Mouse (Mus musculus): Measurements from ENCODE around the gene Spsb1. TPM values are rescaled to one million over a fixed set of nuclear protein-coding genes. Genes with fewer than 3 reads are reported as not detected.

Gene Spsb1
- polyA plus RNA-seq, 1 experiment = not detected

DNA sequence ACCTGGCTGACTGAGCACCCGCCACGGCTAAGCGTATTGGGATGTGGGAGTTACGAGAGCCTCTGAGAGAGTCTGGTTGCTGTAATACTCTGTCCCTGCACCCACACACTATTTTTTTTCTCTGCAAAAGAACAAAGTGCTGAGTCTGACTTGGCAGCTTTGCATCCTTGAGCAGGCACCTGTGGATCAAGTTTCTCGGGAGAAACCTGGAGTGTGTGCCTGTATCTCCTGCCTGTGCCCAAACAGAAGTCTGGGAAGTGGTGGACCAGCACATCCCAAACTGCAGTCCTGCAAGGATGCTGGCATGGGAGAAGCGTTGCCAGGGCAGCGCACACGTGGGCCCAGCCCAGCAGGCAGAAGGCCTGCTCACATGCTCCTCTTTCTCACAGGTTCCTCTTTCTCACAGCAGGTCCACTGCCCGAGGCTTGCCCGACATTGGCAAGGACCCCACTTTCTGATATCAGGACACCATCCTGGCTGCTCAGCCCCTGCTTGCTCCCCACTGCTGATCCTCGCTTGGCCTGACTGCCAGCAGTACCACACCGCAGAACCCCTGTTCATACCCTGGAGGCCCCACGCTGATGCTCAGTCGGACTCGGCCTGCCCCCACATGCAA, 36.3 kb downstream of the Spsb1 start:
- TF ChIP-seq CTCF (IDR thresholded peaks at IDR 0.05; ENCODE audit: insufficient read depth, low read depth, low read length) = no peak
- no peak for TF ChIP-seq POLR2A (IDR thresholded peaks at IDR 0.05; ENCODE audit: insufficient read depth, low read depth, low read length)
- H3K27ac ChIP-seq (ENCODE audit: insufficient read depth, low read depth, low read length) = no peak overlapping the region
- peaks cover 52% of the 10 kb centered on the region for H3K4me1 ChIP-seq (ENCODE audit: control insufficient read depth, insufficient read depth, low read length)
- 70% methylated on average over 15 of the region's 15 CpGs for WGBS
- no peak overlapping the region for H3K4me3 ChIP-seq (ENCODE audit: insufficient read depth, low read depth, low read length)

DNA sequence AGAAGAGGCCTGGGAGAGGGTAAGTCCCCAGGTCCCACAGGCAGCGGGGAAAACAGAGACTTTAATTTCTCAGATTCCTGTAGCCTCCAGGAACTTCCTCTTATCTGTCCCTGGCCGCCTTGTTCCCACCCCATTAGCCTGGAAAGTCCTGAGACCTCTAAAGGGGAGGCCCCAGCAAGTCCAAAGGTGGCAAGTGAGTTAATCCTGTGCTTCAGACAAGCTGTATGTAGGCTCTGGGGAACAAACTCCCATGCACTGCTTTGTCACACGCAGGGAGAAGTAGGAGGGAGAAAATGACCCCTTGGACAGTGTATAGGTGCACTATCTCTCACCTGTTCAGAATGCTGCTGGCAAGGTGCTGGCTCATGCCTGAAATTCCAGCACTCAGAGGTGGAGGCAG, 38.0 kb downstream of the Spsb1 start:
- no peak for TF ChIP-seq CTCF (IDR thresholded peaks at IDR 0.05; ENCODE audit: insufficient read depth, low read depth, low read length)
- no peak for TF ChIP-seq POLR2A (IDR thresholded peaks at IDR 0.05; ENCODE audit: insufficient read depth, low read depth, low read length)
- H3K27ac ChIP-seq (ENCODE audit: insufficient read depth, low read depth, low read length) = no peak overlapping the region
- WGBS = 85% methylated on average over 3 of the region's 3 CpGs
- H3K4me1 ChIP-seq (ENCODE audit: control insufficient read depth, insufficient read depth, low read length) = peaks cover 45% of the 10 kb centered on the region
- no peak overlapping the region for H3K4me3 ChIP-seq (ENCODE audit: insufficient read depth, low read depth, low read length)

DNA sequence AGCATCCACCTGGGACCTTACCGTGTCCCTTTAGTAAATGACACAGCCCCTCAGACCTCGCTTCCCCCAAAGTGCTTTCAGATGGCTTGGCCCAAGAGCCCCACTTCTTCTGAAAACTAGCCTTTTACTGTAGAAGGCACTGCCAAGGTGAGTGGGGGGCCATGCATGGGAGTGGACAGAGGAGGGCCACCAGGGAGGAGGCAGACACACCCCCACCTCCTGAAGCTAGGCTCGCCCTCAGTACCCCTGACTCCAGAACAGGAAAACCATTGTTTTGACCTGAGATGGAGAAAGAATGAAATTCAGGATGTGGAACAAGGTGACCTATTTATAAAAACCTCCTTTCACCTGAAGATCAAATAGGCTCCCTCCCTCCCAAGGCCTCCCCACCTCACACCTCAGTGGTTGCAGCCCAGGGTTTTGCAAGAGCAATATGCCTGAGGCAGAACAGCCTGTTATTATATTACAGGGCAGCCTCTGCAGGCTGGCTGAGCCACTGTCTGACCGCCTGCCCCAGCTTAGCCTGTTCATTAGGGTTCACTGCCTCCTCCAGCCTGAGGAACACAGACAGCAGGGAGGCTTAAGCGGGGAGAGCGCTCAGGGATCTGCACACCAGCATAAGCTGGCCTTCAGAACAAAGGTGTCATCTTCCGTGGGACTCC, 41.0 kb downstream of the Spsb1 start:
- H3K27ac ChIP-seq (ENCODE audit: insufficient read depth, low read depth, low read length) = no peak overlapping the region
- TF ChIP-seq POLR2A (IDR thresholded peaks at IDR 0.05; ENCODE audit: insufficient read depth, low read depth, low read length) (no peak), CTCF (IDR thresholded peaks at IDR 0.05; ENCODE audit: insufficient read depth, low read depth, low read length) (no peak)
- H3K4me1 ChIP-seq (ENCODE audit: control insufficient read depth, insufficient read depth, low read length) = peaks cover 46% of the 10 kb centered on the region
- no peak overlapping the region for H3K4me3 ChIP-seq (ENCODE audit: insufficient read depth, low read depth, low read length)
- 91% methylated on average over 7 of the region's 7 CpGs for WGBS

DNA sequence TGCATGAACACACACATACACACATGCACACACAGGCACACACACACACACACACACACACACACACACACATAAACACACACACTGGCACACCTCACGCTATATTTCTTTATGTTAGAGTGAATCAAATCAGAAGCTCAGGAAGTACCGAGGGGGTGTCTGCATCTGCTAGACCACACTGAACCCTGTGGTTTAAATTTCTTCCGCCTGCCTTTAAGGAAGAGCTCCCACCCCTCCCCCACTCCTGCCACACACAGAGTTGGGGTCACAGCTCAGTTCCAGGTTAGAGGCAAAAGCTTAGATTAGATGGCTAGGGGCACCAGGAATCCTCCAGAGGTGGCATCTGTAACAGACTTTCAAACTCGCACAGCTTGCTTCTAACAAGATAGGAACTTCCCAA, 42.4 kb downstream of the Spsb1 start:
- Histone ChIP-seq H3K4me1 (ENCODE audit: control insufficient read depth, insufficient read depth, low read length) (peaks cover 37% of the 10 kb centered on the region), H3K4me3 (ENCODE audit: insufficient read depth, low read depth, low read length) (no peak overlapping the region), H3K27ac (ENCODE audit: insufficient read depth, low read depth, low read length) (no peak overlapping the region)
- WGBS = 76% methylated on average over 4 of the region's 4 CpGs
- TF ChIP-seq POLR2A (IDR thresholded peaks at IDR 0.05; ENCODE audit: insufficient read depth, low read depth, low read length) (no peak), CTCF (IDR thresholded peaks at IDR 0.05; ENCODE audit: insufficient read depth, low read depth, low read length) (no peak)

DNA sequence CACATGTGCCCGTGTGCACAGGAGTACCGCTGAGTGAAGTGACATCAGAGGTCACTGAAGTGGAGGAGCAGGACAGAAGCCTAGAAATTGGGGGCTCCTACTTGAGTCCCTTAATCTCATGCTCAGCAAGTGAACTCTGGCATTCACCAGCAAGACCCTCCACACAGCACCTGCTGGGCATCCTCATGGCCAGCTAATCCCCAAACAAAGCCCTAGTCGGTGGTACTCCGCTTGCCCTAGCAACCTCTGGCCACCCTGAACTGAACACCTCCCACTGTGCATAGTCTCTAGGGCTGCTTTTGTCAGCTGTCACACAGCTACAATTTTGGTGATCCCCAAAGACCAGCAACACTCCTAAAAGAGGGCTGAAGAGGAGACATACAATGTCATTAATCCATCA, 44.3 kb downstream of the Spsb1 start:
- 72% methylated on average over 4 of the region's 4 CpGs for WGBS
- Histone ChIP-seq H3K4me1 (ENCODE audit: control insufficient read depth, insufficient read depth, low read length) (peaks cover 37% of the 10 kb centered on the region), H3K27ac (ENCODE audit: insufficient read depth, low read depth, low read length) (no peak overlapping the region), H3K4me3 (ENCODE audit: insufficient read depth, low read depth, low read length) (no peak overlapping the region)
- TF ChIP-seq POLR2A (IDR thresholded peaks at IDR 0.05; ENCODE audit: insufficient read depth, low read depth, low read length) (no peak), CTCF (IDR thresholded peaks at IDR 0.05; ENCODE audit: insufficient read depth, low read depth, low read length) (no peak)

DNA sequence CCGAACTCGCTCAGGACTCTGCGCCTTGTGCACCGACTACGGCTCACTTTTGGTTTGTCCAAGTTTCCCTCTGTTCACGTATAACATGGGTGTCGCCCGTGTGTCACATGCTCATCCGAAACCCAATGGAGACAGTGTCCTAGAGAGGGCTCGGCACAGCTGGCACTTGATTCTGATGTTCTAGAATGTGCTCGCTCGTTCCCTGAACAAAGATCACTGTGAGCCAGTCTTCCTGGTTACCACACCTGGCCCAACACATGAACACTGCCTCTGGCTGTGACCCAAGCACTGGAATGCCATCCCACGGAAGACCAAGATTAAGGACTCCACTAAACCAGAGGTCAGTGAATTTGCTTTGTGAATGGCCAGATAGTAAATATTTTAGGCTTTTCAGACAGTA, 45.3 kb downstream of the Spsb1 start:
- TF ChIP-seq POLR2A (IDR thresholded peaks at IDR 0.05; ENCODE audit: insufficient read depth, low read depth, low read length) = no peak
- no peak for TF ChIP-seq CTCF (IDR thresholded peaks at IDR 0.05; ENCODE audit: insufficient read depth, low read depth, low read length)
- WGBS = 94% methylated on average over 13 of the region's 13 CpGs
- H3K27ac ChIP-seq (ENCODE audit: insufficient read depth, low read depth, low read length) = no peak overlapping the region
- no peak overlapping the region for H3K4me3 ChIP-seq (ENCODE audit: insufficient read depth, low read depth, low read length)
- peaks cover 29% of the 10 kb centered on the region for H3K4me1 ChIP-seq (ENCODE audit: control insufficient read depth, insufficient read depth, low read length)

DNA sequence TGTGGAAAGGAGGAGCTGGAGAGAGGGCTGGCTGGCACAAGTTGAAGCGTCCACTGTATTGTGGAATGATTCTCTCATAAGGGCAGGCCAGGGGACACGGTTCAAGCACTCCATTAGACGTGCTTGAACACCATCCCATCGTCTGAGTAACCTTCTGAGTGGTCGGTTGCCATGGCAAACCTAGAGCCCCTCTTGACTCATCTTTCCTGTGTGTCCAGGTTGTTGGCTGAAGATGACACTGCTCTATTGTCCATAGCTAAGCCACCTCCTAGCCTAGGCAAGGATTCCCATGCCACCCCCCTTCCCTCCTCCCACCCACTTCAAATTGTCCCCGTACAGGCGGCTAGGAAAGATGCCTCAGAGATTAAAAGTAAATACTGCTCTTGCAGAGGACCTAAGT, 45.9 kb downstream of the Spsb1 start:
- Histone ChIP-seq H3K4me1 (ENCODE audit: control insufficient read depth, insufficient read depth, low read length) (peaks cover 24% of the 10 kb centered on the region), H3K4me3 (ENCODE audit: insufficient read depth, low read depth, low read length) (no peak overlapping the region), H3K27ac (ENCODE audit: insufficient read depth, low read depth, low read length) (no peak overlapping the region)
- TF ChIP-seq CTCF (IDR thresholded peaks at IDR 0.05; ENCODE audit: insufficient read depth, low read depth, low read length) (no peak), POLR2A (IDR thresholded peaks at IDR 0.05; ENCODE audit: insufficient read depth, low read depth, low read length) (no peak)
- 91% methylated on average over 7 of the region's 7 CpGs for WGBS

DNA sequence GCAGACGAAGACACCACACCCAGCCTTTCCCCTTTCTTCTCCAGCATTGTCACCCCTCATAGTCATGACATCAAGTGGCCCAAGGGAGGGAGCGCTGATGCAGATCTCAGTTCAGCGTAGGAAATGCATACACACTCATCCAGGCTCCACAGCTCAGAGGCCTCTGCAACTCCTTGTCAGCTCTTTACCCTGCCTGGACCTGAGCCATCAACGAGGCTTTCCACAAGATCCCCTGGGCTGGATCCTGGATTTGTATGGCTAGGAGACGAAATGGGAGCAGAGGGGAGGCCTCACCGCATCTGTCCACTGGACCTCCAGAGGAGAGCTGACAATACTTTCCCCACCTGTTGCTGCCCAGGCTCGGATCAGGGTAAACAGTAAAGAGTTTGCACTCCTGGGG, 47.2 kb downstream of the Spsb1 start:
- Histone ChIP-seq H3K4me3 (ENCODE audit: insufficient read depth, low read depth, low read length) (no peak overlapping the region), H3K4me1 (ENCODE audit: control insufficient read depth, insufficient read depth, low read length) (peaks cover 22% of the 10 kb centered on the region), H3K27ac (ENCODE audit: insufficient read depth, low read depth, low read length) (no peak overlapping the region)
- TF ChIP-seq CTCF (IDR thresholded peaks at IDR 0.05; ENCODE audit: insufficient read depth, low read depth, low read length) = no peak
- TF ChIP-seq POLR2A (IDR thresholded peaks at IDR 0.05; ENCODE audit: insufficient read depth, low read depth, low read length) = no peak
- WGBS = 84% methylated on average over 7 of the region's 7 CpGs

DNA sequence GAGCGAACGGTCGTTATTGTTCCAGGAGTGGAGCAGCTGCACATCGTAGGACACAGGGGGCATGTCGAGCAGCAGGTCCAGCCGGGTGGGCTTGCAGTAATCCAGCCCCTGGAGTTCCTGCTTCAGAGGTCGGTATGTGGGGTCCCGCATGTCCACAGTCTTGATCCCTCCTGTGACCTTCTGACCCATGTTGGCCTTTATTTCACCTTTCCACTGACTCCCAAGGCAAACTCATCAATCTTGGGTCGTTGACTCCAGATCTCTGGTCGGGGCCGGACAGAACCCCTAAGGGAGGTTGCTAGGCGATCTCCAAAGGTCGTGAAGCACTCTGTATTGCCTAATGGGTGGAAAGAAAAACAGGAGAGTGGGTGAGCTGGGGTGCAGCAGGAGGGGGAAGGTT, 47.9 kb downstream of the Spsb1 start:
- peaks cover 22% of the 10 kb centered on the region for H3K4me1 ChIP-seq (ENCODE audit: control insufficient read depth, insufficient read depth, low read length)
- no peak overlapping the region for H3K4me3 ChIP-seq (ENCODE audit: insufficient read depth, low read depth, low read length)
- H3K27ac ChIP-seq (ENCODE audit: insufficient read depth, low read depth, low read length) = no peak overlapping the region
- TF ChIP-seq POLR2A (IDR thresholded peaks at IDR 0.05; ENCODE audit: insufficient read depth, low read depth, low read length) (no peak), CTCF (IDR thresholded peaks at IDR 0.05; ENCODE audit: insufficient read depth, low read depth, low read length) (no peak)
- 86% methylated on average over 13 of the region's 13 CpGs for WGBS
